Mouse (Mus musculus): ENCODE data around the gene Psrc1.

The Psrc1 gene

GRCm38 (mm10) chr3:108383485-108384354 lies at the start of gene Psrc1:
Psrc1 (plus strand) TSS chr3:108383839.
- peak; percentile 91 for DNase-seq (ENCODE audit: low spot score)

- no peak for DNase-seq (ENCODE audit: low spot score)
These were observed 46.8 kb upstream of the Psrc1 start for GRCm38 (mm10) chr3:108336878-108337277.

GRCm38 (mm10) chr3:108341040-108341439 lies 42.6 kb upstream of the Psrc1 start:
- DNase-seq (ENCODE audit: low spot score): no peak

GRCm38 (mm10) chr3:108342185-108342584 lies 41.5 kb upstream of the Psrc1 start:
- no peak for DNase-seq (ENCODE audit: low spot score)

- no peak for DNase-seq (ENCODE audit: low spot score)
These were observed 37.8 kb upstream of the Psrc1 start for GRCm38 (mm10) chr3:108345855-108346254.

- no peak for DNase-seq (ENCODE audit: low spot score)
These were observed 35.3 kb upstream of the Psrc1 start for GRCm38 (mm10) chr3:108348376-108348775.

- DNase-seq (ENCODE audit: low spot score): no peak
These were observed 28.4 kb upstream of the Psrc1 start for GRCm38 (mm10) chr3:108355245-108355644.

GRCm38 (mm10) chr3:108357051-108357450 lies 26.6 kb upstream of the Psrc1 start:
- no peak for DNase-seq (ENCODE audit: low spot score)

- DNase-seq (ENCODE audit: low spot score): no peak
These were observed 25.2 kb upstream of the Psrc1 start for GRCm38 (mm10) chr3:108358445-108358844.

- DNase-seq (ENCODE audit: low spot score): no peak
These were observed 22.7 kb upstream of the Psrc1 start for GRCm38 (mm10) chr3:108360894-108361293.

- no peak for DNase-seq (ENCODE audit: low spot score)
These were observed 20.0 kb upstream of the Psrc1 start for GRCm38 (mm10) chr3:108363626-108364025.

GRCm38 (mm10) chr3:108364270-108364995 lies 19.2 kb upstream of the Psrc1 start, which contains the start of gene Mybphl:
Mybphl (plus strand) TSS chr3:108364911.
- DNase-seq (ENCODE audit: low spot score): no peak

- DNase-seq (ENCODE audit: low spot score): no peak
These were observed 16.5 kb upstream of the Psrc1 start for GRCm38 (mm10) chr3:108367173-108367572.

GRCm38 (mm10) chr3:108367828-108368227 lies 15.8 kb upstream of the Psrc1 start:
- DNase-seq (ENCODE audit: low spot score): no peak

GRCm38 (mm10) chr3:108368721-108369120 lies 14.9 kb upstream of the Psrc1 start:
- no peak for DNase-seq (ENCODE audit: low spot score)

- no peak for DNase-seq (ENCODE audit: low spot score)
These were observed 11.4 kb upstream of the Psrc1 start for GRCm38 (mm10) chr3:108372274-108372673.

GRCm38 (mm10) chr3:108372691-108373090 lies 10.9 kb upstream of the Psrc1 start:
- no peak for DNase-seq (ENCODE audit: low spot score)

- no peak for DNase-seq (ENCODE audit: low spot score)
These were observed 4.6 kb upstream of the Psrc1 start for GRCm38 (mm10) chr3:108378875-108379663.

GRCm38 (mm10) chr3:108380695-108381094 lies 2.9 kb upstream of the Psrc1 start:
- DNase-seq (ENCODE audit: low spot score): no peak

GRCm38 (mm10) chr3:108381945-108382875 lies 1.4 kb upstream of the Psrc1 start:
- DNase-seq (ENCODE audit: low spot score): no peak

- DNase-seq (ENCODE audit: low spot score): no peak
These were observed 786 bp downstream of the Psrc1 start for GRCm38 (mm10) chr3:108384425-108384824.

Data from urinary bladder, postnatal 14 days (tissue).